Mouse (Mus musculus): ENCODE data around the gene Pcdh8.

Gene Pcdh8

GRCm38 (mm10) chr14:79771094-79771535, at the start of gene Pcdh8:
Pcdh8 (minus strand) TSS chr14:79771312.
- DNase-seq = peak; percentile 77 to 80

- no peak for DNase-seq
Observed at GRCm38 (mm10) chr14:79814709-79815108, 43.6 kb upstream of the Pcdh8 start.

- DNase-seq = no peak
Observed at GRCm38 (mm10) chr14:79814084-79814483, 43.0 kb upstream of the Pcdh8 start.

DNA sequence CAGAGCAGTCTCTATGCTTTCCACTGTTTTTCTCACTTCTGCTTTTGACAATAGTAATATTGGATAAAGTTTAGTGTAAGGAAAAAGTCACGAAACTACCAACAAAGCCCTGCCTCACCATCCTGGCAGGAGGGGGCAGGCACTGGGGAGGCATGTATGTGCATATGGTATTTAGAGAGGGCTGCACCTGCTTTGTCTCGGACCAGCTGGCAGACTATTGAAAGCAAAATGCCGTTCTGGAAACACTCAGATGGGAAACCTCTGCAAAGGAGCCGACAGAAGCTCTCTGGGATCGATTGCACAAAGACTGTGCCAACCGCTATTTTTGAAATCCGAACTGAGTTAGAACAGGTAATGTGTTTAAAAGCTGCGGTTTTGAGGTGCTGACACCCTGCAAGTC, 22.1 kb upstream of the Pcdh8 start:
- DNase-seq = no peak

DNA sequence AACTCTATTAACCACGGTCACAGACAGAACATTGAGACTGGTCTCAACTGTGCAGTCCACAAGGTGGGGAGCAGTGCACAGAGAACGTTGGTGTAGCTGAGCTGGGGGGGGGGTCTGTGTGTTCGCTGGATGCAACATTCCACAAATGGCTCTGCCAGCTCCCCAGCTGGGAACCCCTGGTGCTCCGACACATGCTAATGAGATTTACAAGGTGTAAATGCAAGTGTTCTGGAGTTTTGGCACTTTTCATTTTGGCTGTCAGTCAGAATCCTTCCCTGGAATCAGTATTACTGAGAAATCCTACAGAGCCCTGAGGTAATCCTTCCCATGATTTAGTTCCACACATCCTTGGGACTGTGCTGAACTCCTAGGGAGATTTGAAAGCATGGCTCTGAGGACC, 18.4 kb upstream of the Pcdh8 start:
- DNase-seq = peak; percentile 12 to 21

DNA sequence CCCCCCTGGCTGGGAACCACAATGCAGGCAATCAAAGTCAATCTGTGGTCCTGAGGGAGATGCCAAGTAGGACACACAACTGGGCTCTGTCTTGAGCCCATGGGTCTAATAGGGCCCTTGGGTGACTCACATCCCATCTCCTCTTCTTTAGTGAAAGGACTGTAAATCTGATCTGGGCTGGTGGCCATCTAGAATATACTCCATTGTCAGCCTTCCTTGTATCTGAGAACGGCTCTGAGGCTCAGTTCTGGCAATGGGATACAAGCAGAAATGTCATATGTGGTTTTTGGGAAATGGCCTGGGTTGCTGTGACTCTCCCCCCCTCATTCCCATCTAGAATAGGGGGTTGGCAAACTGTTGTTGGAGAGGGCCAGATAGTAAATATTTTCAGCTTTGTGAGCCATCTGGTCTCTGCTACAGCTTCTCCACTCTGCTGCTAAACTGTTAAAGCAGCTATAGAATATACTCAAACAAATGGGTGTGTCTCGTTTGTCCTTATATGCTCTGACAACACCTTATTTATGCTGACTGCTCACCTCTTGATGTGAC, 17.6 kb upstream of the Pcdh8 start:
- DNase-seq = no peak

- DNase-seq = peak in 1 of 2 experiments; percentile 10
Observed at GRCm38 (mm10) chr14:79787918-79788317, 16.8 kb upstream of the Pcdh8 start.

DNA sequence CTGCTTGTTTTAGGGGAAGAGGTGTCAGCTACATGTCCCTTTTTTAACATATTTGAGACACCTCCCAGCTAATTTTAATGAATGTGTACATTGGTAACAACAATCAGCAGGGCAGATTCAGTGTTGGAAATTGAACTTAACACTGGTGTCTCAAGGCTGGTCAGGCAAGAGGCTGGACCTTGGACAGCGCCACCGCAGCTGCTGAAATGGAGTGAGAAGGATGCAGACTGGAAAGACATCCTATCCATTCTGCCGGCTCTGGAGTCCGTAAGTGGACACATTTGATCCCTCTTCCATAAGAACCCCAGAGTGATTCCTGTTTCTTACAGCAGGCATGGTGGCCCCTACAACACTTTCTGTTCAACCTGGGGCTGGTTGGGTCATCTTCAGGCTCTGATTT, 14.3 kb upstream of the Pcdh8 start:
- no peak for DNase-seq

- no peak for DNase-seq
Observed at GRCm38 (mm10) chr14:79780889-79781288, 9.8 kb upstream of the Pcdh8 start.

DNA sequence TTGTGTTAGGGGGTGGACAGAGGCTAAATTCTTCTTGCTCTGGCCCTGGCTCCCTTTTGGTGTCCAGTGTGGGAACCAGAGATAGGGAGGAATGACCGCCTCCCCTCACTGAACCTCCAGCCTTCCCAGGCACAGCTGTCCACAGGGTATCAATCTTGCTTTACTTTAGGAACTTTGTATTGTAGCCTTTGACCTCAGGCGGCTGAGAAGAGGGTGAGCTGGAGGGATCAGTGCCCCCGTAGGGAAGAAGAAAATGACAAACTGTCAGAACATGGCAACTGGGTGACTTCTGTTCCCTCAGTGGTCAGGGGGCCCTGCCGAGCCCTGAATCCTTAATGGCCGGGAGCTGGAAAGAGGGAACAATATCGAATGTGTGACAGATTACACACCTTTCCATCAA, 9.2 kb upstream of the Pcdh8 start:
- DNase-seq = no peak

- no peak for DNase-seq
Observed at GRCm38 (mm10) chr14:79779841-79780240, 8.7 kb upstream of the Pcdh8 start.

- DNase-seq = peak; percentile 23 to 29
Observed at GRCm38 (mm10) chr14:79773425-79774391, 2.6 kb upstream of the Pcdh8 start.

DNA sequence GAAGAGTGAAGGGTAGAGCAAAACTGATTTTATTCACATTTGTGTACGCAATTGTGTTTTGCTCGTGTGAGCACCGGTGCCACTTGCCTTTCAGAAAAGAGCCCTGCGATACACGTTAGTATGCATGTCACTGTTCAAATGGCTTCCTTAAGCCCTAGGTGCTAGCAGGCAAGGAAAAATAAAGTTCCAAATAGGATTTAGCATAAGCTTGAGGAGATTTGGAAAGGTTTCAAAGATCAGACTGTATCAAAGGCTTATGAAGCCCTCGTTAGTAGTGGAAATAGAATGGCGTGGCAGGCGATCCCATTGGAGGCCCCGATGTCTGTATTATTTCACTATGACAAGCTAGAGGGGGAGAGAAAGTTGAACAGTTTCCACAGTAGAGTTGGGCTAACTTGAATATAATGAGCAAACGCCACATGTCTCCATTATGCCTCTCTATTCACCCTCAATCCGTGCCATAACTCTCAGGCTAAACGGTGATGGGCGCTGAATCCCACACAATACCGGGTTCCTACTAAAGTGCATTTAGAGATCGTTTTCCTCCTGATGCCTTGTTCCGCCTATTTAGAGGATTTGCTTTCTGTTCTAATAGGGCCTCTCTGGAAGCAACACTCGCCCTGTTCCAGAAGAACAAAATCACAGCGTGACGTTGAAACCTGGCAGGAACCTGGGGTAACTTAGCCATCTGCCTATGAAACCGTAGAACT, 845 bp upstream of the Pcdh8 start:
- DNase-seq = peak in 1 of 2 experiments; percentile 12

- peak; percentile 6 to 19 for DNase-seq
Observed at GRCm38 (mm10) chr14:79770306-79771093, 612 bp downstream of the Pcdh8 start.

DNA sequence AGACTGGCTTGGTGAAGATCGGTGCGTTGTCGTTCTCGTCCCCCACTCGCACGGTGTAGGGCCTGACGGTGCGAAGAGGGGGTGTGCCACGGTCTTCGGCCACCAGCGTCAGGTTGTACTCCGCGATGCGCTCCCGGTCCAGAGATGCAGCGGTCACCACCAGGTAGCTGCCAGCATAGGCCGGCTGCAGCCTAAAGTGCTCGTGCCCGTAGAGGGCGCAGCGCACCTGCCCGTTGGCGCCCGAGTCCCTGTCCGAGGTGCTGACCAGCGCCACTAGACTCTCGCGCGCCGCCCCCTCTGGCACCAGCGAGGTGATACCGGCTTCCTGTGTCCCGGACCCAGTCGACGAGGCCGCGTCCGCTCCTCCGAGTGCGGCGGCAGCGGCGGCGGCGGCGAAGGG, 1.5 kb downstream of the Pcdh8 start:
- peak; percentile 64 to 73 for DNase-seq

GRCm38 (mm10) chr14:79768996-79769395, 2.1 kb downstream of the Pcdh8 start:
- peak; percentile 4 to 24 for DNase-seq

- no peak for DNase-seq
Observed at GRCm38 (mm10) chr14:79768076-79768830, 2.9 kb downstream of the Pcdh8 start.

DNA sequence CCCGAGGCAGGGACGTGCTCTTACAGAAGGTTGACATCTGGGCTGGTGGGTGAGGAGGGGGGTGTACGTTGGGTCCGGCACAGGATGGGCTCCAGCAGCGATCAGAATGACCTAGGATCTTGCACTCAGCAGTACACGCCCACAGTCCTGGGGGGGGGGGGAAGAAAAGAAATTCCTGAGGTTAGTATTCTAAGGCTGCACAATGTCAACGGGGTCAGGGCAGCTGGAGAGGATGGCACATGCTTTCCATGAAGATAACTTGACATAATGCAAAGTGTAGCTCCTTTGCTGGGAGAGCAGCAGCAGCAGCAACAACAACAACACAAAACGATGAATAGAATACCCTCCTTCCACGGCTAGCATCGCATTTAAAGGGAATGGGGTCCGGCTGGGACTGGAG, 3.5 kb downstream of the Pcdh8 start:
- DNase-seq = no peak

GRCm38 (mm10) chr14:79765196-79765765, 5.8 kb downstream of the Pcdh8 start:
- peak in 1 of 2 experiments; percentile 7 for DNase-seq

DNA sequence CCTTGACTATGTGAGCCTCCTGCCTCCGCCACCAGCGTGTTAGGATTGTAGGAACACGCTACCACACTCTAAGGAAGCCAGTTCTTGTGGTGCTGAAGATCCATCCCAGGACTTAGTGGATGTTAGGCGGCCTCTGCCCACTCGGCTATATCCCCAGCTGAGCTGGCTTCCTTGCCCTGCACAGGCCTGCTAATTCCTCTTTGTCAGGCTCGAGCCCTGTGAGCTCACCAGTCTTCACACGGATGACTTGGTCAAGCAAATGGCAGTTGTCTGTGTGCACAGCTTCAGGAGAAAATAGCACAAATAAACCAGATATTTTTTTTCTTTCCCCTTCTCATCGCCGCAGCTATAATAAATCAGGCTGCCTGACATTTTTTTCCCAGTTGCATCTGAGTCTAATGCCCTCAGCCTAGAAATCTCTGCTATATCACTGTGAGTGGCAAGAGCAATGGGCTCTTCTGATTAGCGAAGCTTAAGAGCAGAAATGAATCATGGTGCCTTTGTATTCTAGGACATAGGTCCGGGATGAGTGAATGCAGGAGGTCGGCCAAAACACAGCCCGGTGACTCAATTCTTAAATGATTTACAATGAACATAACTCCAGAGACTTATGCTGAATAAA, 16.4 kb downstream of the Pcdh8 start:
- DNase-seq = no peak

GRCm38 (mm10) chr14:79754157-79754556, 17.0 kb downstream of the Pcdh8 start:
- DNase-seq = no peak
